Mouse (Mus musculus) olfactory bulb, adult 2 months (tissue): Measurements from ENCODE around the gene Pcdh15.

Source experiments
- CTCF ChIP-seq: fragments of 200-500 bp; IDR thresholded peaks from 2 replicates; pipeline ENCODE4 v1.5.1; 2012; ENCODE audit warnings: low read depth, mild to moderate bottlenecking, low read length, moderate library complexity; ENCODE audit not compliant: insufficient read depth
- POLR2A ChIP-seq: fragments of 200-500 bp; IDR thresholded peaks from 2 replicates; pipeline ENCODE4 v1.6.1; 2012; ENCODE audit warnings: mild to moderate bottlenecking, low read depth, low read length, moderate library complexity; ENCODE audit not compliant: insufficient read depth

DNA sequence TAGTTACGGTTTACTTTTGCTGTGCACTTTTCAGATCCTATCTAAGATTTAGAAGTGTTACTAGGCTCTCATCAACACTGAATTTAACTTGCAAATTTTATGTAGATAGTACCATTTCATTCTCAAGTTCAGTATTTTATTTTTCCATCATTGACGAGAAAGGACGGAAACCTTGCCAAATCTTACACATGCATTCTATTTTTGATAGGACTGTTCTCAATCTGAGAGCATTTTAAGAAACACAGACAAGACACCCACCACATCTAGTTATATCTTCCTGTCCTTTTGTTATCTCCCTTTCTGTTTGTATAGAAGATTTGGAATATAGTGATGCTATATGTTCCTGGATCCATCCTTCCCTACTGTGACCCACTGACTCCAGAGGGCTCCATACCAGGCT is 332.2 kb downstream of the Pcdh15 start:
- TF ChIP-seq POLR2A: no peak
- TF ChIP-seq CTCF: no peak
